Mouse (Mus musculus) thymus, adult 2 months (tissue): ENCODE results near the gene Zfp275.

ENCODE experiments used
- CTCF ChIP-seq: fragments of 200-500 bp; IDR thresholded peaks from 2 replicates; pipeline ENCODE4 v1.5.1; 2012; ENCODE audit warnings: mild to moderate bottlenecking, control low read depth, low read length, moderate library complexity, borderline replicate concordance; ENCODE audit not compliant: control insufficient read depth, poor library complexity, insufficient read depth; ENCODE audit errors: extremely low read depth
- POLR2A ChIP-seq: fragments of 200-500 bp; IDR thresholded peaks from 2 replicates; pipeline ENCODE4 v1.6.1; 2012; ENCODE audit warnings: mild to moderate bottlenecking, low read length, control low read depth, moderate library complexity; ENCODE audit not compliant: control insufficient read depth, poor library complexity, insufficient read depth; ENCODE audit errors: extremely low read depth

DNA sequence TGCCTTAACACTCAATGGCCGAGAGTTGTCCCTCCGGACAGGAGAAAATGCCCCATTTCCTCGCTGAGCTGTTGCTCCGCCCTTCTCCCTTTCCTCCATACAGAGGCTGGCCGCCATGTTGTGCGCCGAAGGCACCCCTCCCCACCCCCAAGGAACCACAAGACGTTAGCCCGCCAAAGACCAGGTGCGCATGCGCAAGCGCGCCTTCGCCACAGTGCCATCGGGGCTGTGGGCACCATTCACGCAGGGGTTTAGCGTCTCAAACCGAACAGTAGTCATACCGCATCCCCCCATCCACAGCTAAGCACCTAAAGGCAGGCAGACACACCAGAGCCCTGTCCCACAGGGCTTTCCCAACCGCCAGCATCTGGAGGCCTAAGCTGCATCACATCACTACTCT, 58.5 kb downstream of the Zfp275 start:
- TF ChIP-seq POLR2A (no peak), CTCF (no peak)
